Mouse (Mus musculus) liver, embryonic 14.5 days (tissue): Measurements from ENCODE around the gene Fcmr.

Source experiments
- CTCF ChIP-seq: IDR thresholded peaks from 2 replicates; pipeline ENCODE4 v1.5.1; 2016; ENCODE audit warnings: antibody characterized with exemption, low read depth, control low read depth
- EP300 ChIP-seq: IDR thresholded peaks from 2 replicates; pipeline ENCODE4 v1.6.1; 2016; ENCODE audit warnings: antibody characterized with exemption, low read depth

- TF ChIP-seq CTCF: no peak
- no peak for TF ChIP-seq EP300
These were observed 37.0 kb downstream of the Fcmr start for GRCm38 (mm10) chr1:130902505-130902904.
